Mouse (Mus musculus): Measurements from ENCODE around the gene Ccdc63.

DNA sequence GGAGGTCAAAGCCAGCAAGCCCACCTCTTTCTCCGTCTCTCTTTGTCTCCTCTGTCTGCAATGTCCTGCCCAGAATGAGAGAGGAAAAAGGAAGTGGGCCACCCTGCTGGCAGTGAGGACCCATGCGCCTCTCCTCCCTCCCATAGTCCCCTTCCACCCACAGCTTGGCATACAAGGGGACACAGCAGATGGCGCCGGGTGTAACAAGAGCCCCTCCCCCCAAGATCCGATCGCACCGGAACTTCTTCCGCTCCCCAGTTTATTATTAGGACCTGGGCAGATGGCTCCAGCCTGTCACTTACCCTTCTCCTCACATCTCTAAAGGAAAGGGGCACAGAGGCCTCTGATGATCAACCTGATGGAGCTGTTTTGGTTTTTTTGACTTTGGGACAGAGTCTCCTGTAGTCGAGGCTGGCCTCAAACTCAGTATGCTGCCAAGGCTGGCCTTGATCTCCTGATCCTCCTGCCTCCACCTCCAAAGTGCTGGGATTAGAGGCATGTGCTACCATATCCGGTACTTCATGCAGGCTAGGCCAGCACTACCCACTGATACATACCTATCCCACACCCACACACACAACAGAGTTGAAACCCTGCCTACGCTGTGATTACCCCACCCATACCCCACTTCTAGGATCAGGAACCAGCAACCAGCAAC lies 10.2 kb downstream of the Ccdc63 start:
- no peak for TF ChIP-seq CTCF (IDR thresholded peaks at IDR 0.05; ENCODE audit: low read depth, low read length)
- no peak for TF ChIP-seq TAL1 (conservative IDR thresholded peaks at IDR 0.05; ENCODE audit: low read depth, low read length)
